Mouse (Mus musculus) retina, embryonic 14.5 days (tissue): Measurements from ENCODE around the gene Ccnf.

Source experiments
- DNase-seq: peaks from one replicate; pipeline ENCODE4 v3.0.0-alpha.2; 2015; ENCODE audit warnings: low spot score

Gene Ccnf

GRCm38 (mm10) chr17:24201092-24201491 is 50.2 kb downstream of the Ccnf start:
- DNase-seq: no peak

GRCm38 (mm10) chr17:24199741-24200140 is 51.5 kb downstream of the Ccnf start:
- no peak for DNase-seq

- no peak for DNase-seq
These were observed 52.0 kb downstream of the Ccnf start for GRCm38 (mm10) chr17:24199252-24199651.

- DNase-seq: no peak
These were observed 54.1 kb downstream of the Ccnf start for GRCm38 (mm10) chr17:24197032-24197824.

- DNase-seq: no peak
These were observed 55.9 kb downstream of the Ccnf start for GRCm38 (mm10) chr17:24195349-24195748.

- no peak for DNase-seq
These were observed 57.5 kb downstream of the Ccnf start for GRCm38 (mm10) chr17:24193769-24194168.

- no peak for DNase-seq
These were observed 58.0 kb downstream of the Ccnf start for GRCm38 (mm10) chr17:24193268-24193667.

- DNase-seq: no peak
These were observed 58.4 kb downstream of the Ccnf start for GRCm38 (mm10) chr17:24192848-24193247.

GRCm38 (mm10) chr17:24191481-24191880 is 59.8 kb downstream of the Ccnf start:
- no peak for DNase-seq

- no peak for DNase-seq
These were observed 60.4 kb downstream of the Ccnf start for GRCm38 (mm10) chr17:24190934-24191333.

GRCm38 (mm10) chr17:24174259-24174658 is 77.0 kb downstream of the Ccnf start:
- DNase-seq: no peak

- peak; percentile 93 for DNase-seq
These were observed 77.9 kb downstream of the Ccnf start for GRCm38 (mm10) chr17:24173423-24173822.
